Mouse (Mus musculus) bone marrow, adult 2 months (tissue): ENCODE measurements around the gene Ugt1a8. TPM values are rescaled to one million over a fixed set of nuclear protein-coding genes. Genes with fewer than 3 reads are reported as not detected.
"Not testable (repeated sequence)": the region's sequence is repeated elsewhere in the genome, so short reads cannot be mapped to it uniquely, and the experiment has no call there.

Source experiments
- H3K27ac ChIP-seq: fragments of 200-500 bp; 2 replicates; pipeline ENCODE4 v1.5.1; 2012; ENCODE audit warnings: low read depth, mild to moderate bottlenecking, control low read depth, inconsistent platforms, low read length; ENCODE audit not compliant: control insufficient read depth, poor library complexity, insufficient read depth
- H3K4me1 ChIP-seq: fragments of 200-500 bp; 2 replicates; pipeline ENCODE4 v1.6.1; 2011; ENCODE audit warnings: low read length; ENCODE audit not compliant: control insufficient read depth, insufficient read depth
- H3K4me3 ChIP-seq: fragments of 200-500 bp; replicated peaks from 2 replicates; pipeline ENCODE3; 2011; ENCODE audit warnings: mild to moderate bottlenecking, low read depth, low read length, control low read depth; ENCODE audit not compliant: control insufficient read depth
- CTCF ChIP-seq: fragments of 200-500 bp; IDR thresholded peaks from 2 replicates; pipeline ENCODE4 v1.5.1; 2011; ENCODE audit warnings: low read length, control low read depth; ENCODE audit not compliant: control insufficient read depth, insufficient read depth
- POLR2A ChIP-seq: fragments of 200-500 bp; IDR thresholded peaks from 2 replicates; pipeline ENCODE4 v1.6.1; 2011; ENCODE audit warnings: low read depth, mild to moderate bottlenecking, control low read depth, low read length, borderline replicate concordance; ENCODE audit not compliant: control insufficient read depth
- WGBS: fragments of 180-500 bp; shearing (Covaris S2); methylation state at CpG from one replicate; pipeline ENCODE4 v1.1.7; 2018; 5-methylcytosine and 5-hydroxymethylcytosine counted together
- polyA plus RNA-seq: library from polyadenylated mRNA; stranded (reverse); fragments of >200 nt; gene quantifications from 2 replicates; pipeline ENCODE4 v1.2.4, GENCODE M21; 2011; ENCODE audit warnings: low replicate concordance; ENCODE audit not compliant: missing spikeins, insufficient read depth, insufficient read length

The Ugt1a8 gene
- polyA plus RNA-seq, 1 experiment: not detected

GRCm38 (mm10) chr1:88222216-88222615 is 134.6 kb downstream of the Ugt1a8 start:
- Histone ChIP-seq H3K27ac (no peak overlapping the region), H3K4me3 (no peak overlapping the region), H3K4me1 (no peaks in the 10 kb centered on the region; the same call in 1 of the 2 replicates)
- TF ChIP-seq POLR2A: no peak
- no peak for TF ChIP-seq CTCF
- WGBS: 47% methylated on average over 2 of the region's 2 CpGs

- H3K4me1 ChIP-seq, H3K27ac ChIP-seq, H3K4me3 ChIP-seq: not testable (repeated sequence)
Measured at GRCm38 (mm10) chr1:88223011-88223515, 135.4 kb downstream of the Ugt1a8 start.

- H3K4me3 ChIP-seq: no peak overlapping the region
- no peak for TF ChIP-seq CTCF
- no peak for TF ChIP-seq POLR2A
- 44% methylated on average over 1 of the region's 1 CpGs for WGBS
- H3K27ac ChIP-seq: no peak overlapping the region
- H3K4me1 ChIP-seq: no peaks in the 10 kb centered on the region; the same call in 1 of the 2 replicates
Measured at GRCm38 (mm10) chr1:88223591-88223990, 136.0 kb downstream of the Ugt1a8 start.

GRCm38 (mm10) chr1:88224029-88224776 is 136.6 kb downstream of the Ugt1a8 start:
- no peak for TF ChIP-seq POLR2A
- TF ChIP-seq CTCF: no peak
- no peak overlapping the region for H3K4me3 ChIP-seq
- WGBS: 58% methylated on average over 2 of the region's 2 CpGs
- H3K27ac ChIP-seq: no peak overlapping the region
- H3K4me1 ChIP-seq: no peaks in the 10 kb centered on the region; the same call in 1 of the 2 replicates

- H3K4me1 ChIP-seq, H3K4me3 ChIP-seq, H3K27ac ChIP-seq: not testable (repeated sequence)
- 35% methylated on average over 2 of the region's 2 CpGs for WGBS
Measured at GRCm38 (mm10) chr1:88225301-88225700, 137.7 kb downstream of the Ugt1a8 start.

- Histone ChIP-seq H3K4me1 (no peaks in the 10 kb centered on the region; the same call in 1 of the 2 replicates), H3K4me3 (no peak overlapping the region), H3K27ac (no peak overlapping the region)
- TF ChIP-seq POLR2A (no peak), CTCF (no peak)
Measured at GRCm38 (mm10) chr1:88225741-88226140, 138.1 kb downstream of the Ugt1a8 start.

- 44% methylated on average over 5 of the region's 5 CpGs for WGBS
- H3K27ac ChIP-seq: no peak within 1 kb of the TSS
- H3K4me1 ChIP-seq: no peaks in the 10 kb centered on the region; the same call in 1 of the 2 replicates
- no peak for TF ChIP-seq CTCF
- no peak for TF ChIP-seq POLR2A
- no peak within 1 kb of the TSS for H3K4me3 ChIP-seq
Measured at GRCm38 (mm10) chr1:88226670-88227379, 139.2 kb downstream of the Ugt1a8 start, which contains the start of gene Mroh2a. TSS of gene Mroh2a (plus strand) at chr1:88226986.

- Histone ChIP-seq H3K4me3 (no peak overlapping the region), H3K27ac (no peak overlapping the region), H3K4me1 (no peaks in the 10 kb centered on the region; the same call in 1 of the 2 replicates)
- 51% methylated on average over 2 of the region's 2 CpGs for WGBS
- TF ChIP-seq CTCF: no peak
- no peak for TF ChIP-seq POLR2A
Measured at GRCm38 (mm10) chr1:88227482-88227881, 139.9 kb downstream of the Ugt1a8 start.
